Mouse (Mus musculus): ENCODE results near the gene Mvp. TPM values are rescaled to one million over a fixed set of nuclear protein-coding genes. Genes with fewer than 3 reads are reported as not detected.

The Mvp gene
- polyA plus RNA-seq, 1 experiment, result 32.2 TPM

DNA sequence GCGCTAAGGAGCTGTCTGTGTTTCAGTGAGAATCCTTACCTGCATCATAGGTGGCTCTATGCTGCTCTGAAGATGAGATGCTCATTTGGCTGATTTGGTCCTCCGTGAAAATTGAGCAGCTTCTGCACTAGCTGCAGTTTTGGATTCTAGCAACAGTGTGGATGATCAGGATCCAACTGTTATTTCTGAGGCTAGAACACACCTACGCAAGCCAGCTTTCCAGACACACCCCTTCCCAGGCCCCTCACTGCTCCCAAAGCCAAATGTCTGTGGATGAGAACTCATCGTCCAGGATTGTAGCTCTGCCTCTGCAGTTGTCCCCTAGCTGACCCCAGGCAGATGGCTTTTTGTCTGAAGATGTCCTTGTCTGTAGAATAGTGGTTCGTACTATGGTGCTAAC is 53.3 kb downstream of the Mvp start:
- H3K4me1 ChIP-seq (ENCODE audit: control insufficient read depth, insufficient read depth, low read length), result no peaks in the 10 kb centered on the region
- H3K4me3 ChIP-seq (ENCODE audit: insufficient read depth, low read length), result no peak overlapping the region
- no peak overlapping the region for H3K27ac ChIP-seq (ENCODE audit: insufficient read depth, low read length)
- no peak for TF ChIP-seq CTCF (IDR thresholded peaks at IDR 0.05; ENCODE audit: borderline replicate concordance, insufficient read depth, low read length)
- TF ChIP-seq POLR2A (IDR thresholded peaks at IDR 0.05; ENCODE audit: low read depth, low read length), result no peak

- H3K27ac ChIP-seq (ENCODE audit: insufficient read depth, low read length), result no peak overlapping the region
- TF ChIP-seq POLR2A (IDR thresholded peaks at IDR 0.05; ENCODE audit: low read depth, low read length), result no peak
- TF ChIP-seq CTCF (IDR thresholded peaks at IDR 0.05; ENCODE audit: borderline replicate concordance, insufficient read depth, low read length), result no peak
- no peak overlapping the region for H3K4me3 ChIP-seq (ENCODE audit: insufficient read depth, low read length)
- no peaks in the 10 kb centered on the region for H3K4me1 ChIP-seq (ENCODE audit: control insufficient read depth, insufficient read depth, low read length)
Measured at GRCm38 (mm10) chr7:126959780-126960179, 54.6 kb downstream of the Mvp start.

DNA sequence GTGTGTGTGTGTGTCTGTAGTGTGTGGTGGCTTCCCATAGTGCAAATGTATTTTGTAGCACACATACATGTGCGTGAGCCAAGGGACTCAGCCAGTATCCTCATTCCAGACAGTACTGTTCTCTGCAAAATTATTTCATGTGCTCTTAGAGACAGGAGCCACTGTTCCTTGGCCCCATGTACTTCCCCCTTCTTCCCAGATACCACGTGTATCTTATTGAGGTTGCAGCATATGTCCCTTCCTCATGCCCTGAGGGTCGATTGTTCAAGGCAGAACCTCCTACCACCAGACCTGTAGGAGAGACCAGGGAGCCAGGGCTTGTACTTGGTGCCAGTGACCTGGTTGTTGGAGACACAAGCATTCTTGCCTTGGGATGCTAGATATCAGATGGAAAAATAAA is 59.3 kb downstream of the Mvp start:
- Histone ChIP-seq H3K4me1 (ENCODE audit: control insufficient read depth, insufficient read depth, low read length) (no peaks in the 10 kb centered on the region), H3K4me3 (ENCODE audit: insufficient read depth, low read length) (no peak overlapping the region), H3K27ac (ENCODE audit: insufficient read depth, low read length) (no peak overlapping the region)
- TF ChIP-seq POLR2A (IDR thresholded peaks at IDR 0.05; ENCODE audit: low read depth, low read length) (no peak), CTCF (IDR thresholded peaks at IDR 0.05; ENCODE audit: borderline replicate concordance, insufficient read depth, low read length) (no peak)

DNA sequence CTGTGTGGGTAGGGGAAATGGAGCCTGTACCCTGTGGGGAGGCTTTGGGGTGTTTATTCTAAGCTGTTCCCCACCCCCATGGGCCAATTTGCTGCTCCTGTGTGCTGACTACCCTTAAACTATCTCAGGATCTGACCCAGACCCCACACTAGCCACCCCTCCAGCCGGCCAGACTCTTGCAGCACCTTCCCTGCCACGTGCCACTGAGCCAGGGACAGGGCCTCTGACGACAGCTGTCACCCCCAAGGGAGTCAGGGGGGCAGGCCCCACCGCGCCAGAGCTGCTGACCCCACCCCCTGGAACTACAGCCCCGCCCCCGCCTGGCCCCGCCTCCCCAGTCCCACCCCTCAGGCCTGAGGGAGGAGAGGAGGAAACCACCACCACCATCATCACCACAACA is 61.8 kb downstream of the Mvp start:
- TF ChIP-seq CTCF (IDR thresholded peaks at IDR 0.05; ENCODE audit: borderline replicate concordance, insufficient read depth, low read length) (no peak), POLR2A (IDR thresholded peaks at IDR 0.05; ENCODE audit: low read depth, low read length) (no peak)
- no peak overlapping the region for H3K27ac ChIP-seq (ENCODE audit: insufficient read depth, low read length)
- no peak overlapping the region for H3K4me3 ChIP-seq (ENCODE audit: insufficient read depth, low read length)

DNA sequence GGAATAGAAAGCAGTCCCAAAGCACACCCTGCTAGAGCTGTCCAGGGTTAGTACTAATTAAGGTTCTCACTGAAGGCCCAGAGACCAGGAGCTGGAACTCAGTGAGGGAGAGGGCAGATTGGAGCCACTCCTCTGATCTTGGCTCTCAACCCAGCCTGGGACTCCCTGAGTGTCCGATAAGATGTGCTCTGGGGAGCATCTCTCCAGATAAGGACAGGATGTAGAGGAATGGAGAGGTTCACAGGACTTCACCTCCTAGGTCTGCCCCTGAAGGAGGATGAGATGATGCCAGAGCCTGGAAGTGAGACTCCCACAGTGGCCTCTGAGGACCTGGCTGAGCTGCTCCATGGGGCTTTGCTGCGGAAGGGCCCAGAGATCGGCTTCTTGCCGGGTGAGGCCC is 62.7 kb downstream of the Mvp start:
- Histone ChIP-seq H3K27ac (ENCODE audit: insufficient read depth, low read length) (no peak overlapping the region), H3K4me1 (ENCODE audit: control insufficient read depth, insufficient read depth, low read length) (no peaks in the 10 kb centered on the region), H3K4me3 (ENCODE audit: insufficient read depth, low read length) (no peak overlapping the region)
- TF ChIP-seq CTCF (IDR thresholded peaks at IDR 0.05; ENCODE audit: borderline replicate concordance, insufficient read depth, low read length) (no peak), POLR2A (IDR thresholded peaks at IDR 0.05; ENCODE audit: low read depth, low read length) (no peak)

More for the DNA sequence above, 61.8 kb downstream of the Mvp start:
- H3K4me1 ChIP-seq (ENCODE audit: control insufficient read depth, insufficient read depth, low read length), result no peaks in the 10 kb centered on the region

DNA sequence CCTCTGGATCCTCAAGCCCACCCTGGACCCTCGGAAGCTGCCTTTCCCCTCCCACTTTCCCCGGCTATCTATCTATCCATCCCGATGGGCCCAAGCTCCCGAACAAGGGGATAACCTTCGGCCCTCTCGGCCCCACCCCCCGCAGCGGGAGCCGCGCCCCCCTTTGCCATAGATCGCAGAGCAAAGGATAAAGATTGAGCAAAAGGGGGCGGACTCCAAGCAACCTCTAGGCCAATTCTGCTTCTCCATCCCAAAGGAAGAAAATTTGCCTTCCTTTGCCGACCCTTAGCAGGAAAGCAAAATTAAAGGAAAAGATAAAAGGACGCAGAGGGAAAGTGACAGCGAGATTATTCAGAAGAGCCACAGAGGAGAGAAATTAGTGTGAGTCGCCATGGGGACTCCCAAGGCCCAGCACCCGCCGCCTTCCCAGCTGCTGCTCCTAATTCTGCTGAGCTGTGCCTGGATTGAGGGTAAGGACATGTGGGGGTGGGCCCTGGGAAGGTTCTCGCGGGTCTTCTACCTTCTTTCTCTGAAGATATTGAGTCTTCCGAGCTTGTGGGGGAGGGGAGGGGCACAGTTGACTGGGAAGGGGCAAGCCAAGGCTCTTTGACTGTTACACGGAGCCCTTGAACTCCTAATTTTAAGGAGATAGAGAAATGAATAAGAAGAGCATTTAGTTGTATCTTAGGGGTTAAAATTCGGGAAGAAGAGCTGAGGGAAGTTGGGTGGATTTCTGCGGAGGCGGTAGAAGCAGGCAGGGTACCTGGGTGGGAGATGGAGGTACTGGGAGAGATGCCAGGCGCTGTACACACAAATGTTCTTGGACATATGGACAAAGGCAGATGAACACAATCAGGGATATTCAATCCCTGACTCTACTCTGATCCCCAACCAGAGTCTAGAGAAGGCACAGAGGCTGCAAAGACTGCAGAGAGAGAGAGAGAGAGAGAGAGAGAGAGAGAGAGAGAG is 63.5 kb downstream of the Mvp start:
- Histone ChIP-seq H3K4me1 (ENCODE audit: control insufficient read depth, insufficient read depth, low read length) (no peaks in the 10 kb centered on the region), H3K4me3 (ENCODE audit: insufficient read depth, low read length) (no peak overlapping the region), H3K27ac (ENCODE audit: insufficient read depth, low read length) (no peak overlapping the region)
- TF ChIP-seq POLR2A (IDR thresholded peaks at IDR 0.05; ENCODE audit: low read depth, low read length) (no peak), CTCF (IDR thresholded peaks at IDR 0.05; ENCODE audit: borderline replicate concordance, insufficient read depth, low read length) (no peak)

GRCm38 (mm10) chr7:126949793-126950646 is 64.4 kb downstream of the Mvp start, which contains the start of gene Sez6l2:
Gene Sez6l2 (plus strand): TSS chr7:126950563.
- TF ChIP-seq CTCF (IDR thresholded peaks at IDR 0.05; ENCODE audit: borderline replicate concordance, insufficient read depth, low read length) (no peak), POLR2A (IDR thresholded peaks at IDR 0.05; ENCODE audit: low read depth, low read length) (no peak)
- no peaks in the 10 kb centered on the region for H3K4me1 ChIP-seq (ENCODE audit: control insufficient read depth, insufficient read depth, low read length)
- no peak within 1 kb of the TSS for H3K27ac ChIP-seq (ENCODE audit: insufficient read depth, low read length)
- peak within 1 kb of the TSS; percentile 22; the same call in 1 of the 2 replicates for H3K4me3 ChIP-seq (ENCODE audit: insufficient read depth, low read length)

DNA sequence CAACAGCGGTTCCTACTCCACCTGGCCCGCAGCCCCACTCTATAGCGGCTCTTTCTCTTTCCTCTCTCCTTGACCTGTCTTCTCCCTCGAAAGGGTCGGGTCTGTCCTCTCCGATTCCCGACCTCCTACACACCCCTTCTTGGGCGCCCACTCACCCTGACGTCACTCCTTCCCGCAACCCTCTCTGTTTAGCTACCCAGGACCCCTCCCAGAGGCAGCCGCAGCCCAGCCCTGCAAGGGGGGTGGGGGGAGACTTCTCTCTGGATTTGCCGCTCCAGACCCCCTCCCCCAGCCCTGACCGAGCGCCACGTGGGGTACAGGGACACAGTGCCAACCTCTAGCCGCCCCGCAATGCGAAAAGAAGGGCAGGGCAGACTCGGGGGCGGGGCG is 65.0 kb downstream of the Mvp start, which contains the start of gene Asphd1:
Gene Asphd1 (minus strand): TSS at position 180 of the 390 bp plus-strand sequence.
- no peaks in the 10 kb centered on the region for H3K4me1 ChIP-seq (ENCODE audit: control insufficient read depth, insufficient read depth, low read length)
- H3K27ac ChIP-seq (ENCODE audit: insufficient read depth, low read length), result no peak within 1 kb of the TSS
- H3K4me3 ChIP-seq (ENCODE audit: insufficient read depth, low read length), result peak within 1 kb of the TSS; percentile 22; the same call in 1 of the 2 replicates
- no peak for TF ChIP-seq POLR2A (IDR thresholded peaks at IDR 0.05; ENCODE audit: low read depth, low read length)
- no peak for TF ChIP-seq CTCF (IDR thresholded peaks at IDR 0.05; ENCODE audit: borderline replicate concordance, insufficient read depth, low read length)

GRCm38 (mm10) chr7:126948626-126949025 is 65.8 kb downstream of the Mvp start:
- no peak for TF ChIP-seq POLR2A (IDR thresholded peaks at IDR 0.05; ENCODE audit: low read depth, low read length)
- no peak for TF ChIP-seq CTCF (IDR thresholded peaks at IDR 0.05; ENCODE audit: borderline replicate concordance, insufficient read depth, low read length)
- no peak overlapping the region for H3K4me3 ChIP-seq (ENCODE audit: insufficient read depth, low read length)
- no peaks in the 10 kb centered on the region for H3K4me1 ChIP-seq (ENCODE audit: control insufficient read depth, insufficient read depth, low read length)
- no peak overlapping the region for H3K27ac ChIP-seq (ENCODE audit: insufficient read depth, low read length)
